ENCODE assay signal across 35 mouse cellular contexts in the genomic region with DNA sequence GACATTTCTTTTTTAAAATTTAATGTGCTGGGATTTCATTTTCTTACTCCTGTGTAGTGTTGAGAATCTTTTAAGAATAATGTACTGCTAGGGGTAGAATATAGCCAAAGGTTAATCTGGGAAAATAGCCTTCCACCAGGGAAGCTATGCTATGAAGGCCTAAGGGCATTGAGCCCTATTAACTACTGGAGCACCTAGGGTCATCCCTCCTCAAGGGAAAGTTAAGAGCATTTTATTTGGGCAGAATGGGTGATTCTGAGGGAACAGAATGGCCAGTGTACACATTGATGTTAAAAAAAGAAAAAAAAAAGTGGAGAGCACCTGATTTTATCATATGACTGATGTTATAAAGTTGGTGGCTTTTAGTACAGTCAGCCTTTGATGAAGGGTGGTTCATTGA. TPM values are rescaled to one million over a fixed set of nuclear protein-coding genes. Genes with fewer than 3 reads are reported as not detected.
"Had no signal": no experiment of that assay in that cellular context is flagged by ENCODE, and none has a peak within 500 bp of the region (broad histone marks: within the 10 kb centered on the region; RNA-seq: fewer than 3 reads in every experiment).

No protein-coding gene starts in this region.

- H3K9ac ChIP-seq: heart, embryonic 13.5 days; heart, embryonic 15.5 days; hindbrain, embryonic 12.5 days; hindbrain, embryonic 14.5 days; intestine, embryonic 15.5 days; limb, embryonic 12.5 days; liver, embryonic 13.5 days had no signal

- H3K27me3 ChIP-seq: heart, embryonic 13.5 days; heart, embryonic 15.5 days; hindbrain, embryonic 12.5 days; intestine, embryonic 15.5 days; limb, embryonic 12.5 days; liver, embryonic 13.5 days had no signal

- H3K9me3 ChIP-seq: heart, embryonic 13.5 days; heart, embryonic 15.5 days; hindbrain, embryonic 10.5 days; hindbrain, embryonic 12.5 days; intestine, embryonic 15.5 days; limb, embryonic 10.5 days; limb, embryonic 12.5 days; liver, embryonic 13.5 days had no signal

- DNase-seq: gastrocnemius, adult 2 months; gastrocnemius, postnatal 10 days; gastrocnemius, postnatal 25 days; heart, adult 2 months; heart, postnatal 4 days; kidney, adult 18-20 months; kidney, adult 8-10 months; kidney, postnatal 10 days; kidney, postnatal 25 days; kidney, postnatal 4 days; liver; liver, embryonic 13.5 days had no signal

- H3K4me3 ChIP-seq: gastrocnemius, adult 2 months; heart, adult 2 months; heart, embryonic 13.5 days; heart, embryonic 15.5 days; hindbrain, embryonic 10.5 days; hindbrain, embryonic 12.5 days; intestine, embryonic 15.5 days; layer of hippocampus, adult 2 months; left cerebral cortex, adult 2 months; limb, embryonic 10.5 days; limb, embryonic 12.5 days; liver, embryonic 13.5 days had no signal

- H3K36me3 ChIP-seq: heart, embryonic 13.5 days; heart, embryonic 15.5 days; hindbrain, embryonic 10.5 days; hindbrain, embryonic 12.5 days; intestine, embryonic 15.5 days; limb, embryonic 10.5 days; limb, embryonic 12.5 days; liver, embryonic 13.5 days had no signal

- H3K4me2 ChIP-seq: heart, embryonic 11.5 days; heart, embryonic 13.5 days; heart, embryonic 15.5 days; hindbrain, embryonic 12.5 days; hindbrain, embryonic 14.5 days; intestine, embryonic 15.5 days; limb, embryonic 12.5 days; liver, embryonic 11.5 days; liver, embryonic 13.5 days had no signal

- H3K4me1 ChIP-seq: heart, embryonic 13.5 days; heart, embryonic 15.5 days; hindbrain, embryonic 10.5 days; hindbrain, embryonic 12.5 days; intestine, embryonic 15.5 days; liver, embryonic 13.5 days had no signal

- ATAC-seq: hindbrain, embryonic 16.5 days; inflammation-experienced regulatory T-cells, adult 6 months; intestine, embryonic 15.5 days; intestine, postnatal 0 days had no signal

- H3K27ac ChIP-seq: gastrocnemius, adult 2 months; heart, adult 2 months; heart, embryonic 13.5 days; heart, embryonic 15.5 days; hindbrain, embryonic 10.5 days; hindbrain, embryonic 12.5 days; hindbrain, embryonic 14.5 days; intestine, embryonic 15.5 days; layer of hippocampus, adult 2 months; left cerebral cortex, adult 2 months; limb, embryonic 10.5 days; limb, embryonic 12.5 days; liver, embryonic 13.5 days had no signal

RNA-seq across cellular contexts. Expression of gene Triml2, which starts 35.2 kb away (rescaled TPM):
- total RNA-seq: gastrocnemius, adult 2 months; gastrocnemius, postnatal 10 days; gastrocnemius, postnatal 25 days; gastrocnemius, postnatal 4 days; granulocyte monocyte progenitor cell, adult 5-6 weeks; heart, adult 2 months; heart, postnatal 25 days; heart, postnatal 4 days; layer of hippocampus, adult 2 months; layer of hippocampus, postnatal 25 days; left cerebral cortex, adult 2 months had no signal
- polyA plus RNA-seq: heart, adult 2 months; heart, embryonic 11.5 days; heart, embryonic 13.5 days; heart, embryonic 15.5 days; heart, postnatal 0 days; hindbrain, embryonic 10.5 days; hindbrain, embryonic 12.5 days; hindbrain, embryonic 14.5 days; hindbrain, embryonic 16.5 days; inflammation-experienced regulatory T-cells, adult 6 months; intestine, embryonic 15.5 days; intestine, postnatal 0 days; kidney, embryonic 14.5 days; kidney, embryonic 16.5 days; limb, embryonic 10.5 days; limb, embryonic 12.5 days; limb, embryonic 14.5 days; liver, embryonic 11.5 days; liver, embryonic 13.5 days had no signal
